Mouse (Mus musculus) ES-E14 (cell line): Measurements from ENCODE around the gene Hacd3. TPM values are rescaled to one million over a fixed set of nuclear protein-coding genes. Genes with fewer than 3 reads are reported as not detected.

Experiments used
- DNase-seq: peaks from one replicate; pipeline ENCODE4 v3.0.0-alpha.2; 2013; ENCODE audit warnings: low read depth, low spot score
- H3K27ac ChIP-seq: 2 replicates; pipeline ENCODE4 v1.5.1; 2012; ENCODE audit warnings: low read depth, mild to moderate bottlenecking, low read length, moderate library complexity, mixed read lengths; ENCODE audit not compliant: poor library complexity, insufficient read depth, severe bottlenecking
- H3K36me3 ChIP-seq: 2 replicates; pipeline ENCODE4 v1.6.1; 2012; ENCODE audit warnings: mild to moderate bottlenecking, low read length, moderate library complexity, mixed read lengths; ENCODE audit not compliant: control insufficient read depth, poor library complexity, insufficient read depth, severe bottlenecking
- H3K4me1 ChIP-seq, 2 experiments: fragments of 150-350 bp in 1 of 2; sonication (generic) in 1 of 2; 2 replicates each; pipeline ENCODE4 v1.6.1; 2012; ENCODE audit warnings: low read length in 2 of 2, mild to moderate bottlenecking in 1 of 2, mixed read lengths in 1 of 2; ENCODE audit not compliant: control insufficient read depth in 2 of 2, insufficient read depth in 2 of 2, poor library complexity in 1 of 2
- H3K4me3 ChIP-seq, 2 experiments: fragments of 150-350 bp in 1 of 2; sonication (generic) in 1 of 2; 2 replicates each; pipeline ENCODE4 v1.5.1; 2012; ENCODE audit warnings: low read length in 2 of 2, low read depth in 1 of 2, mild to moderate bottlenecking in 1 of 2, mixed read lengths in 1 of 2; ENCODE audit not compliant: insufficient read depth in 1 of 2, poor library complexity in 1 of 2, severe bottlenecking in 1 of 2
- H3K9ac ChIP-seq: 2 replicates; pipeline ENCODE4 v1.6.1; 2012; ENCODE audit warnings: low read depth, mild to moderate bottlenecking, low read length, mixed read lengths; ENCODE audit not compliant: poor library complexity, insufficient read depth, severe bottlenecking
- H3K9me3 ChIP-seq: fragments of 150-350 bp; sonication (generic); 2 replicates; pipeline ENCODE4 v1.6.1; 2012; ENCODE audit warnings: low read depth, mild to moderate bottlenecking, low read length; ENCODE audit not compliant: control insufficient read depth, insufficient read depth
- CHD2 ChIP-seq: IDR thresholded peaks from 2 replicates; pipeline ENCODE4 v1.6.1; 2014; ENCODE audit warnings: mild to moderate bottlenecking, low read depth, low read length, inconsistent platforms
- HCFC1 ChIP-seq: IDR thresholded peaks from 2 replicates; pipeline ENCODE4 v1.6.1; 2012; ENCODE audit warnings: low read length, inconsistent platforms, borderline replicate concordance; ENCODE audit not compliant: insufficient read depth
- MAFK ChIP-seq: IDR thresholded peaks from 2 replicates; pipeline ENCODE4 v1.6.1; 2014; ENCODE audit warnings: mild to moderate bottlenecking, low read depth, low read length, inconsistent platforms; ENCODE audit not compliant: insufficient read depth
- ZC3H11A ChIP-seq: IDR thresholded peaks from 2 replicates; pipeline ENCODE4 v1.6.1; 2012; ENCODE audit warnings: low read depth, mild to moderate bottlenecking, inconsistent platforms, low read length, borderline replicate concordance
- ZNF384 ChIP-seq: IDR thresholded peaks from 2 replicates; pipeline ENCODE4 v1.6.1; 2012; ENCODE audit warnings: low read depth, low read length, inconsistent platforms
- in situ Hi-C, 2 experiments: fragments of 600-800 bp; cut with MboI; formaldehyde crosslinking; loops; one replicate each; pipeline ENCODE4 v1.15.1; 2025; ENCODE audit warnings: low sequenced_read_pairs in 2 of 2, inconsistent platforms in 1 of 2; ENCODE audit not compliant: unreplicated experiment in 2 of 2
- total RNA-seq: library from RNA; depleted of rRNA; stranded (reverse); fragments of 300-350 nt; gene quantifications from 2 replicates; pipeline ENCODE4 v1.2.3, GENCODE M21; 2012

Gene Hacd3
- total RNA-seq, 1 experiment: 50.1 TPM

- H3K4me1 ChIP-seq: peaks cover 2 to 6% of the 10 kb centered on the region in 2 experiments; a peak in 2 of 4 replicates
- H3K9ac ChIP-seq: no peak overlapping the region
- H3K27ac ChIP-seq: no peak overlapping the region
- no peak for DNase-seq
- no peaks in the 10 kb centered on the region for H3K36me3 ChIP-seq
- in situ Hi-C loops: no loop called here
- TF ChIP-seq HCFC1: no peak
- H3K9me3 ChIP-seq: no peaks in the 10 kb centered on the region
- H3K4me3 ChIP-seq: no peak overlapping the region; a peak in 1 of 4 replicates
Measured at GRCm38 (mm10) chr9:65020128-65020527, 1.4 kb downstream of the Hacd3 start.

GRCm38 (mm10) chr9:65019146-65019545, 2.3 kb downstream of the Hacd3 start:
- Histone ChIP-seq H3K36me3 (no peaks in the 10 kb centered on the region), H3K9me3 (no peaks in the 10 kb centered on the region), H3K4me1 (peaks cover 2 to 6% of the 10 kb centered on the region in 2 experiments; a peak in 2 of 4 replicates), H3K27ac (no peak overlapping the region), H3K9ac (no peak overlapping the region), H3K4me3 (no peak overlapping the region)
- in situ Hi-C loops: no loop called here
- DNase-seq: no peak
- TF ChIP-seq MAFK: no peak
- TF ChIP-seq CHD2: no peak
- TF ChIP-seq HCFC1: no peak
- TF ChIP-seq ZC3H11A: no peak
- no peak for TF ChIP-seq ZNF384

- no peak overlapping the region for H3K4me3 ChIP-seq
- no peaks in the 10 kb centered on the region for H3K9me3 ChIP-seq
- H3K4me1 ChIP-seq: peaks cover 2 to 6% of the 10 kb centered on the region in 2 experiments; a peak in 2 of 4 replicates
- H3K36me3 ChIP-seq: no peaks in the 10 kb centered on the region
- H3K27ac ChIP-seq: no peak overlapping the region
- in situ Hi-C loops: no loop called here
- DNase-seq: no peak
- TF ChIP-seq CHD2: no peak
- H3K9ac ChIP-seq: no peak overlapping the region
Measured at GRCm38 (mm10) chr9:65018588-65019121, 2.8 kb downstream of the Hacd3 start.

- Histone ChIP-seq H3K9ac (no peak overlapping the region), H3K9me3 (no peaks in the 10 kb centered on the region), H3K4me3 (no peak overlapping the region), H3K27ac (no peak overlapping the region), H3K4me1 (peaks cover 2 to 6% of the 10 kb centered on the region in 2 experiments; a peak in 2 of 4 replicates), H3K36me3 (no peaks in the 10 kb centered on the region)
- in situ Hi-C loops: no loop called here
- DNase-seq: no peak
- TF ChIP-seq MAFK: no peak
- TF ChIP-seq ZNF384: no peak
- TF ChIP-seq ZC3H11A: no peak
- TF ChIP-seq CHD2: no peak
- no peak for TF ChIP-seq HCFC1
Measured at GRCm38 (mm10) chr9:65017896-65018295, 3.6 kb downstream of the Hacd3 start.

GRCm38 (mm10) chr9:65016978-65017827, 4.3 kb downstream of the Hacd3 start:
- DNase-seq: no peak
- H3K27ac ChIP-seq: no peak overlapping the region
- in situ Hi-C loops: no loop called here
- no peak overlapping the region for H3K4me3 ChIP-seq
- no peaks in the 10 kb centered on the region for H3K36me3 ChIP-seq
- H3K4me1 ChIP-seq: peaks cover 2 to 5% of the 10 kb centered on the region in 2 experiments; a peak in 2 of 4 replicates
- H3K9me3 ChIP-seq: no peaks in the 10 kb centered on the region
- TF ChIP-seq ZC3H11A (no peak), MAFK (no peak), HCFC1 (no peak)
- H3K9ac ChIP-seq: no peak overlapping the region
